Mouse (Mus musculus) heart, postnatal 0 days (tissue): Measurements from ENCODE around the gene Rbms1.

Experiments used
- CTCF ChIP-seq: IDR thresholded peaks from 2 replicates; pipeline ENCODE4 v1.5.1; 2016; ENCODE audit warnings: antibody characterized with exemption, control low read depth, low read depth
- EP300 ChIP-seq: IDR thresholded peaks from 2 replicates; pipeline ENCODE4 v1.6.1; 2016; ENCODE audit warnings: antibody characterized with exemption, low read depth

GRCm38 (mm10) chr2:60867304-60867703 lies 95.7 kb downstream of the Rbms1 start:
- TF ChIP-seq CTCF (no peak), EP300 (no peak)
